Mouse (Mus musculus) megakaryocyte, embryonic 14.5 days (primary cell): Measurements from ENCODE around the gene Sh3d21. TPM values are rescaled to one million over a fixed set of nuclear protein-coding genes. Genes with fewer than 3 reads are reported as not detected.

Source experiments
- H3K27me3 ChIP-seq: replicated peaks from 2 replicates; pipeline ENCODE3; 2012; ENCODE audit warnings: inconsistent platforms
- H3K36me3 ChIP-seq: replicated peaks from 2 replicates; pipeline ENCODE3; 2012; ENCODE audit warnings: low read length, inconsistent platforms, mixed read lengths
- H3K4me1 ChIP-seq: 2 replicates; pipeline ENCODE4 v1.6.1; 2012; ENCODE audit warnings: inconsistent platforms
- H3K4me3 ChIP-seq: replicated peaks from 2 replicates; pipeline ENCODE3; 2012; ENCODE audit warnings: moderate library complexity, mild to moderate bottlenecking, inconsistent platforms
- H3K9me3 ChIP-seq: 2 replicates; pipeline ENCODE4 v1.6.1; 2012; ENCODE audit warnings: inconsistent platforms
- FLI1 ChIP-seq: IDR thresholded peaks from 2 replicates; pipeline ENCODE4 v1.6.1; 2012; ENCODE audit warnings: low read length, inconsistent platforms, mixed read lengths
- GATA1 ChIP-seq: IDR thresholded peaks from 3 replicates; pipeline ENCODE4 v1.6.1; 2012; ENCODE audit warnings: mixed read lengths, low read length, inconsistent platforms, borderline replicate concordance
- polyA plus RNA-seq: library from polyadenylated mRNA; stranded (reverse); fragments of >175 nt; gene quantifications from 2 replicates; pipeline ENCODE4 v1.2.3, GENCODE M21; 2012; ENCODE audit warnings: low replicate concordance; ENCODE audit not compliant: insufficient read depth

The Sh3d21 gene
- 0.16 and 1.2 TPM in 2 replicates for polyA plus RNA-seq

- Histone ChIP-seq H3K27me3 (peaks cover 1% of the 10 kb centered on the region), H3K9me3 (no peaks in the 10 kb centered on the region), H3K4me3 (peak within 1 kb of the TSS; percentile 88), H3K36me3 (peaks cover 39% of the 10 kb centered on the region), H3K4me1 (peaks cover 18% of the 10 kb centered on the region)
- TF ChIP-seq GATA1 (no peak), FLI1 (no peak)
These were observed at the start of gene Sh3d21 for GRCm38 (mm10) chr4:126163067-126163659. TSS of gene Sh3d21 (minus strand) at chr4:126163491.

GRCm38 (mm10) chr4:126207081-126207480, 43.8 kb upstream of the Sh3d21 start:
- Histone ChIP-seq H3K36me3 (no peaks in the 10 kb centered on the region), H3K9me3 (no peaks in the 10 kb centered on the region), H3K27me3 (no peaks in the 10 kb centered on the region), H3K4me3 (no peak overlapping the region), H3K4me1 (peaks cover 32% of the 10 kb centered on the region)
- TF ChIP-seq FLI1 = no peak
- no peak for TF ChIP-seq GATA1

- peaks cover 3% of the 10 kb centered on the region for H3K36me3 ChIP-seq
- H3K4me1 ChIP-seq = peaks cover 31% of the 10 kb centered on the region
- no peak overlapping the region for H3K4me3 ChIP-seq
- no peaks in the 10 kb centered on the region for H3K9me3 ChIP-seq
- no peak for TF ChIP-seq GATA1
- no peak for TF ChIP-seq FLI1
- H3K27me3 ChIP-seq = no peaks in the 10 kb centered on the region
These were observed 42.1 kb upstream of the Sh3d21 start for GRCm38 (mm10) chr4:126205386-126205785.

GRCm38 (mm10) chr4:126204661-126205230, 41.5 kb upstream of the Sh3d21 start:
- no peaks in the 10 kb centered on the region for H3K9me3 ChIP-seq
- H3K36me3 ChIP-seq = peaks cover 3% of the 10 kb centered on the region

GRCm38 (mm10) chr4:126204016-126204415, 40.7 kb upstream of the Sh3d21 start:
- Histone ChIP-seq H3K9me3 (no peaks in the 10 kb centered on the region), H3K27me3 (no peaks in the 10 kb centered on the region), H3K4me3 (peak overlapping the region; percentile 17), H3K4me1 (peaks cover 45% of the 10 kb centered on the region), H3K36me3 (peaks cover 5% of the 10 kb centered on the region)
- no peak for TF ChIP-seq FLI1
- no peak for TF ChIP-seq GATA1

More at GRCm38 (mm10) chr4:126204661-126205230, 41.5 kb upstream of the Sh3d21 start:
- Histone ChIP-seq H3K4me3 (no peak overlapping the region), H3K4me1 (peaks cover 37% of the 10 kb centered on the region), H3K27me3 (no peaks in the 10 kb centered on the region)
- TF ChIP-seq GATA1 (no peak), FLI1 (no peak)

- Histone ChIP-seq H3K9me3 (no peaks in the 10 kb centered on the region), H3K27me3 (no peaks in the 10 kb centered on the region), H3K4me1 (peaks cover 51% of the 10 kb centered on the region), H3K4me3 (peak overlapping the region; percentile 92), H3K36me3 (peaks cover 7% of the 10 kb centered on the region)
- TF ChIP-seq FLI1 (no peak), GATA1 (no peak)
These were observed 40.1 kb upstream of the Sh3d21 start for GRCm38 (mm10) chr4:126203336-126203895.

- Histone ChIP-seq H3K36me3 (peaks cover 7% of the 10 kb centered on the region), H3K4me3 (peak within 1 kb of the TSS; percentile 92), H3K4me1 (peaks cover 59% of the 10 kb centered on the region), H3K9me3 (no peaks in the 10 kb centered on the region), H3K27me3 (no peaks in the 10 kb centered on the region)
- TF ChIP-seq FLI1 (peak; percentile 3; the same call in 1 of the 2 replicates), GATA1 (no peak)
These were observed 39.3 kb upstream of the Sh3d21 start, which contains the start of gene Thrap3 for GRCm38 (mm10) chr4:126202303-126203181. TSS of gene Thrap3 (minus strand) at chr4:126202760.

GRCm38 (mm10) chr4:126201514-126202302, 38.4 kb upstream of the Sh3d21 start:
- Histone ChIP-seq H3K27me3 (no peaks in the 10 kb centered on the region), H3K36me3 (peaks cover 7% of the 10 kb centered on the region), H3K9me3 (no peaks in the 10 kb centered on the region), H3K4me3 (peak overlapping the region; percentile 92), H3K4me1 (peaks cover 63% of the 10 kb centered on the region)
- TF ChIP-seq GATA1 = no peak
- no peak for TF ChIP-seq FLI1

- peaks cover 73% of the 10 kb centered on the region for H3K4me1 ChIP-seq
- H3K9me3 ChIP-seq = no peaks in the 10 kb centered on the region
- H3K27me3 ChIP-seq = no peaks in the 10 kb centered on the region
- H3K36me3 ChIP-seq = peaks cover 12% of the 10 kb centered on the region
- peak overlapping the region; percentile 92 for H3K4me3 ChIP-seq
- TF ChIP-seq FLI1 (no peak), GATA1 (no peak)
These were observed 37.4 kb upstream of the Sh3d21 start for GRCm38 (mm10) chr4:126200656-126201055.
